8 mouse cellular contexts compared by ENCODE assay signal in the genomic region with DNA sequence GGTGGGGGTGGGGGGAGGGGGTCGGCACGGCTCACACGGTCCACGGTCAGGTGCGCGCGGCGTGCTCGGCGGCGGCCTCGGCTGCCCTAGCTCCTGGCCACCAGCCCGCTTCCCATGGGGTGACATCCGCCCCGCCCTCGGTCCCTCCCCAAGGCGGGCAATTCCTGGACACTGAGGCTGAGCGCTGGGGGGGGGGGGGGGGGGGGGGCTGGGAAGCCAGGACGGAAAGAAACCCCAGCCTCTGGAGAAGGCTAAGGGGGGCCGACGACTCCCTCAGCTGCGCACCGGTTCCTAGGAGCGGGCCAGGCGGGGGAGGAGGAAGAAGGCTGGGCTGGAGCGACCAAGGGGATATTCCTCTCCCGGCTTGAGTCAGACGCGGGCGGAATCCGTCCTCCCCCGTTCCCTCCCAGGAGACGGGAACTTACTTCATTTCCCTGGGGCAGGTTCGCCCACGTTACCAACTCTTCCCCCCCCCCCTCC. TPM values are rescaled to one million over a fixed set of nuclear protein-coding genes. Genes with fewer than 3 reads are reported as not detected.
DNase-seq lines count a peak whose midpoint lies in the region; ATAC-seq and TF ChIP-seq lines count a peak whose summit lies in the region.

No protein-coding gene starts in this region.

- peak; percentile 55 for DNase-seq in ES-CJ7 (ENCODE audit: low read depth, low spot score)
- peak; percentile 85 for DNase-seq in brain, embryonic 14.5 days (ENCODE audit: low read depth)
- peak; percentile 70 for DNase-seq in forebrain, embryonic 10.5 days (ENCODE audit: extremely low spot score, low spot score)
- DNase-seq in layer of hippocampus, adult 11-12 months (ENCODE audit: low spot score) = peak; percentile 90
- peak; percentile 56 for DNase-seq in thymus, postnatal 4 days

- peak overlapping the region; percentile 71 for H3K4me3 ChIP-seq in forebrain, embryonic 10.5 days
- H3K4me3 ChIP-seq in heart, embryonic 13.5 days = peak overlapping the region; percentile 76
- H3K4me3 ChIP-seq in liver, embryonic 16.5 days (ENCODE audit: low read depth, low read length) = peak overlapping the region; percentile 65
- H3K4me3 ChIP-seq in neural tube, embryonic 14.5 days (ENCODE audit: low read depth, low read length) = peak overlapping the region; percentile 56

- WGBS in forebrain, embryonic 10.5 days = 0% methylated on average over 16 of the region's 35 CpGs
- WGBS in heart, embryonic 13.5 days = 0% methylated on average over 23 of the region's 35 CpGs
- 0% methylated on average over 22 of the region's 35 CpGs for WGBS in liver, embryonic 16.5 days (ENCODE audit: insufficient replicate concordance)
- WGBS in neural tube, embryonic 14.5 days = 0% methylated on average over 11 of the region's 35 CpGs

- H3K4me2 ChIP-seq in heart, embryonic 13.5 days = peak overlapping the region; percentile 81
- H3K4me2 ChIP-seq in liver, embryonic 16.5 days (ENCODE audit: low read depth, low read length) = peak overlapping the region; percentile 64
- H3K4me2 ChIP-seq in neural tube, embryonic 14.5 days (ENCODE audit: low read depth, low read length) = peak overlapping the region; percentile 99

- peak overlapping the region; percentile 94 for H3K27ac ChIP-seq in forebrain, embryonic 10.5 days
- peak overlapping the region; percentile 100 for H3K27ac ChIP-seq in heart, embryonic 13.5 days (replicated peaks)
- peak overlapping the region; percentile 91 for H3K27ac ChIP-seq in liver, embryonic 16.5 days (ENCODE audit: low read length)
- H3K27ac ChIP-seq in neural tube, embryonic 14.5 days (ENCODE audit: low read depth, low read length) = peak overlapping the region; percentile 78

- TF ChIP-seq CTCF in brain, embryonic 14.5 days (IDR thresholded peaks at IDR 0.05; ENCODE audit: borderline replicate concordance, extremely low read depth, insufficient read depth, insufficient read length) = no peak

- ATAC-seq in heart, embryonic 13.5 days (ENCODE audit: extremely low read depth, insufficient number of reproducible peaks, low FRiP score, low TSS enrichment) = peak; percentile 65
- ATAC-seq in liver, embryonic 16.5 days (ENCODE audit: low read depth) = peak; percentile 79
- peak; percentile 84 for ATAC-seq in neural tube, embryonic 14.5 days (ENCODE audit: low read depth)

- H3K36me3 ChIP-seq in forebrain, embryonic 10.5 days (replicated peaks) = peaks cover 5% of the 10 kb centered on the region
- peaks cover 14% of the 10 kb centered on the region for H3K36me3 ChIP-seq in heart, embryonic 13.5 days
- no peaks in the 10 kb centered on the region for H3K36me3 ChIP-seq in liver, embryonic 16.5 days (ENCODE audit: control insufficient read depth, insufficient read depth)
- no peaks in the 10 kb centered on the region for H3K36me3 ChIP-seq in neural tube, embryonic 14.5 days (ENCODE audit: control insufficient read depth, insufficient read depth, low read length)

- peaks cover 70% of the 10 kb centered on the region for H3K27me3 ChIP-seq in forebrain, embryonic 10.5 days (ENCODE audit: poor library complexity, severe bottlenecking)
- no peaks in the 10 kb centered on the region for H3K27me3 ChIP-seq in heart, embryonic 13.5 days (replicated peaks)
- H3K27me3 ChIP-seq in liver, embryonic 16.5 days (ENCODE audit: control insufficient read depth, insufficient read depth, low read depth, low read length) = peaks cover 39% of the 10 kb centered on the region
- H3K27me3 ChIP-seq in neural tube, embryonic 14.5 days (ENCODE audit: control insufficient read depth, insufficient read depth, low read length) = no peaks in the 10 kb centered on the region

- no peaks in the 10 kb centered on the region for H3K9me3 ChIP-seq in forebrain, embryonic 10.5 days
- H3K9me3 ChIP-seq in heart, embryonic 13.5 days = no peaks in the 10 kb centered on the region
- no peaks in the 10 kb centered on the region for H3K9me3 ChIP-seq in liver, embryonic 16.5 days (replicated peaks; ENCODE audit: control insufficient read depth, low read length)
- no peaks in the 10 kb centered on the region for H3K9me3 ChIP-seq in neural tube, embryonic 14.5 days (ENCODE audit: control insufficient read depth, low read length)

- H3K4me1 ChIP-seq in forebrain, embryonic 10.5 days = peaks cover 38% of the 10 kb centered on the region
- H3K4me1 ChIP-seq in heart, embryonic 13.5 days = peaks cover 40% of the 10 kb centered on the region
- no peaks in the 10 kb centered on the region for H3K4me1 ChIP-seq in liver, embryonic 16.5 days (ENCODE audit: control insufficient read depth, low read depth, low read length)
- peaks cover 5% of the 10 kb centered on the region; the same call in 1 of the 2 replicates for H3K4me1 ChIP-seq in neural tube, embryonic 14.5 days (ENCODE audit: control insufficient read depth, insufficient read depth, low read length)

- peak overlapping the region; percentile 95 for H3K9ac ChIP-seq in heart, embryonic 13.5 days
- peak overlapping the region; percentile 55 for H3K9ac ChIP-seq in liver, embryonic 16.5 days (ENCODE audit: low read depth, low read length)
- peak overlapping the region; percentile 70 for H3K9ac ChIP-seq in neural tube, embryonic 14.5 days (replicated peaks; ENCODE audit: low read depth, low read length)

- 0 out of 2 replicates have a peak, but pooled peaks have one; percentile 8 for TF ChIP-seq POLR2A in brain, embryonic 14.5 days (IDR thresholded peaks at IDR 0.05; ENCODE audit: borderline replicate concordance, extremely low read depth, insufficient read depth, insufficient read length, poor library complexity, severe bottlenecking)

RNA-seq across cellular contexts. Expression of a gene that starts 0.7 kb away (rescaled TPM):
- 2.2 and 4.0 TPM in 2 replicates for polyA plus RNA-seq in brain, embryonic 14.5 days (2012; rRNA removed)
- polyA plus RNA-seq in forebrain, embryonic 10.5 days (2016; fragmentation: Nextera tagmentation; extraction: Ambion mirVana) = 3.1 and 3.2 TPM in 2 replicates
- 15.1 and 19.7 TPM in 2 replicates for polyA plus RNA-seq in heart, embryonic 13.5 days (2015; fragmentation: Nextera tagmentation; extraction: Ambion mirVana)
- 17.9 and 21.3 TPM in 2 replicates for polyA plus RNA-seq in liver, embryonic 16.5 days (2015; fragmentation: Nextera tagmentation; extraction: Ambion mirVana)
- 4.0 and 4.4 TPM in 2 replicates for polyA plus RNA-seq in neural tube, embryonic 14.5 days (2014; fragmentation: Nextera tagmentation; extraction: Ambion mirVana)

Comparison
In these comparisons a context has a peak if more than half of its experiments do, and no peak if none do; other contexts are left out.
1. Peak in every context shown above with its lines: DNase-seq, ATAC-seq, H3K4me3 ChIP-seq and H3K27ac ChIP-seq.